Mouse (Mus musculus) bone marrow, adult 2 months (tissue): ENCODE measurements at regions not wholly inside any gene's neighbourhood (a gene's known extent, or its start where the extent isn't known, plus 50 kb on each side); places are given as distances from the start of the nearest gene placed in this dataset.

ENCODE experiments used
- CTCF ChIP-seq: fragments of 200-500 bp; IDR thresholded peaks from 2 replicates; pipeline ENCODE4 v1.5.1; 2011; ENCODE audit warnings: low read length, control low read depth; ENCODE audit not compliant: control insufficient read depth, insufficient read depth
- POLR2A ChIP-seq: fragments of 200-500 bp; IDR thresholded peaks from 2 replicates; pipeline ENCODE4 v1.6.1; 2011; ENCODE audit warnings: low read depth, mild to moderate bottlenecking, control low read depth, low read length, borderline replicate concordance; ENCODE audit not compliant: control insufficient read depth

DNA sequence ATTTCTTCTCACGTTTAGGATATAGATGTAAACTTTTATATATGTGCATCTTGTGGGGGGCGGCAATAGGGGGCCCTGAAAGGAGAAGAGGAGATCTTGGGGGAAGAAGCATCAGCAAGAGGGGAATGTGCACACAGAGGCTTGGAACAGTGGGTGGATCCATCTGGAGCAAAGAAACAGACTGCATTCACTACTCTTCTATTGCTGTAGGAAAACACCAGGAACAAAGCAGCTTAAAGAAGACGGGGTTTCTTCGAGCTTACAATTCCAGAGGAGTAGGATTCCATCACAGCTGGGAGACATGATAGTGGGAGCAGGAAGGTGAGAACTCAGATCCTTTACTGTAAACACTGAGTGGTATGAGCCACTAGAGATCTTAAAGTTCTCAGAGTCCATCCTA lies 444.9 kb upstream of the BB014433 start:
- TF ChIP-seq CTCF (no peak), POLR2A (no peak)
